Mouse (Mus musculus): Measurements from ENCODE around the gene Zfp592.

GRCm38 (mm10) chr7:80990276-80990675 lies 3.2 kb upstream of the Zfp592 start:
- no peak for TF ChIP-seq CTCF (IDR thresholded peaks at IDR 0.05; ENCODE audit: extremely low read depth, insufficient read depth, insufficient read length, insufficient replicate concordance)
- no peak for TF ChIP-seq POLR2A (IDR thresholded peaks at IDR 0.05; ENCODE audit: low read depth, low read length)

Data from spleen, adult 2 months (tissue).